Mouse (Mus musculus): ENCODE measurements around the gene Pcolce2.

GRCm38 (mm10) chr9:95672760-95673159, 35.4 kb downstream of the Pcolce2 start:
- TF ChIP-seq CHD2 (IDR thresholded peaks at IDR 0.05; ENCODE audit: low read depth, low read length) (no peak), MAFK (IDR thresholded peaks at IDR 0.05; ENCODE audit: insufficient read depth, low read depth, low read length) (no peak), HCFC1 (IDR thresholded peaks at IDR 0.05; ENCODE audit: borderline replicate concordance, insufficient read depth, low read length) (no peak)

Data from ES-E14 (cell line).